Mouse (Mus musculus) erythroblast, embryonic 14.5 days (primary cell): ENCODE measurements around the gene Txn2.

ENCODE experiments used
- GATA1 ChIP-seq: IDR thresholded peaks from 2 replicates; pipeline ENCODE4 v1.6.1; 2012; ENCODE audit warnings: low read length, inconsistent platforms, mixed read lengths
- TAL1 ChIP-seq: IDR thresholded peaks from 3 replicates; pipeline ENCODE4 v1.6.1; 2012; ENCODE audit warnings: low read length, inconsistent platforms, mixed read lengths

DNA sequence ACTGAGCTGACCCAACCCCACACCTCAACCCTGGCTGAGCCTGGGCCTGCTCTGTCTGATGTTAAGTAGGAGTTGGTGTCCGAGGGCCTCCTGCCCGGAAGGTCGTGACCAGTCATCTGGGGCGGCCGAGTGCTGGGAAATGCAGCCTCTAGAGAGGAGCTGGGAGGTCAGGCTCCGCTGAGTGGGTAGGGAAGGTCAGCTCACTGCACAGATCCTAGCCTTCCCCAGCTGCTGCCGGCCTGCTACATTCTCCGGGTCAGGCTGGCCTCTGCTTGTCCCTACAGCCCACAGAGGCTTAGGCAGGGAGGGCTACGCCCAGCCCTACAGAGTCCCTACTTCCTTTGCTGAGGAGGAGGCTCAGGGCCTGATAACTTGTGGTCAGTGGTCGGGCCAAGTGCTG lies 22.3 kb downstream of the Txn2 start:
- TF ChIP-seq GATA1 (no peak), TAL1 (no peak)
